Mouse (Mus musculus): Measurements from ENCODE around the gene Dach1. TPM values are rescaled to one million over a fixed set of nuclear protein-coding genes. Genes with fewer than 3 reads are reported as not detected.

Dach1 gene
- total and polyA plus RNA-seq, 3 experiments = not detected

GRCm38 (mm10) chr14:98155725-98156392, 13.7 kb downstream of the Dach1 start:
- DNase-seq (ENCODE audit: low read depth, low spot score) = no peak
- H3K27me3 ChIP-seq (ENCODE audit: control insufficient read depth in 1 of 2, insufficient read depth in 2 of 2, low read length in 2 of 2) = no peaks in the 10 kb centered on the region
- no peak for TF ChIP-seq CHD1 (IDR thresholded peaks at IDR 0.05; ENCODE audit: low read depth, low read length)
- TF ChIP-seq ZC3H11A (IDR thresholded peaks at IDR 0.05; ENCODE audit: low read depth, low read length) = no peak
- TF ChIP-seq MEF2A (IDR thresholded peaks at IDR 0.05; ENCODE audit: extremely low read depth, insufficient replicate concordance, low read depth, low read length, poor library complexity, severe bottlenecking) = no peak
- no peak for TF ChIP-seq EP300 (IDR thresholded peaks at IDR 0.05; ENCODE audit: low read depth in 1 of 2, low read length in 2 of 2)
- no peak for TF ChIP-seq ETS1 (IDR thresholded peaks at IDR 0.05; ENCODE audit: low read depth, low read length)
- TF ChIP-seq NRF1 (IDR thresholded peaks at IDR 0.05; ENCODE audit: insufficient read depth, low read depth, low read length, poor library complexity, severe bottlenecking) = no peak
- TF ChIP-seq MYC (IDR thresholded peaks at IDR 0.05; ENCODE audit: low read depth, low read length) = no peak
- no peak for TF ChIP-seq USF2 (IDR thresholded peaks at IDR 0.05; ENCODE audit: borderline replicate concordance in 1 of 2, insufficient read depth in 1 of 2, low read depth in 1 of 2, low read length in 2 of 2)
- no peak for TF ChIP-seq HCFC1 (IDR thresholded peaks at IDR 0.05; ENCODE audit: low read depth, low read length)
- TF ChIP-seq GABPA (IDR thresholded peaks at IDR 0.05; ENCODE audit: low read depth, low read length) = no peak
- no peak for TF ChIP-seq ZNF384 (IDR thresholded peaks at IDR 0.05; ENCODE audit: low read depth, low read length)
- TF ChIP-seq UBTF (IDR thresholded peaks at IDR 0.05; ENCODE audit: borderline replicate concordance, insufficient read depth, low read depth, low read length) = no peak
- no peak for TF ChIP-seq POLR2AphosphoS2 (IDR thresholded peaks at IDR 0.05; ENCODE audit: low read length)
- no peak for TF ChIP-seq MAFK (IDR thresholded peaks at IDR 0.05; ENCODE audit: borderline replicate concordance, low read depth, low read length)
- TF ChIP-seq TAL1 (IDR thresholded peaks at IDR 0.05; ENCODE audit: low read length) = no peak
- no peak for TF ChIP-seq RCOR1 (IDR thresholded peaks at IDR 0.05; ENCODE audit: low read depth, low read length)
- no peak overlapping the region for H3K4me3 ChIP-seq (ENCODE audit: control insufficient read depth in 1 of 2, insufficient read depth in 1 of 2, low read depth in 2 of 2, low read length in 2 of 2)
- H3K9me3 ChIP-seq (replicated peaks; ENCODE audit: insufficient read depth, low read length) = no peaks in the 10 kb centered on the region
- no peak overlapping the region for H3K27ac ChIP-seq (ENCODE audit: control insufficient read depth, low read depth, low read length)
- no peaks in the 10 kb centered on the region for H3K4me1 ChIP-seq (ENCODE audit: control insufficient read depth in 1 of 2, insufficient read depth in 2 of 2, low read length in 2 of 2)
- no peak overlapping the region for H3K9ac ChIP-seq (ENCODE audit: control insufficient read depth, low read depth, low read length, poor library complexity, severe bottlenecking)
- H3K79me2 ChIP-seq (ENCODE audit: control insufficient read depth, insufficient read depth, low read length, poor library complexity) = no peaks in the 10 kb centered on the region
- H3K36me3 ChIP-seq (ENCODE audit: control insufficient read depth in 1 of 2, insufficient read depth in 2 of 2, low read length in 2 of 2) = no peaks in the 10 kb centered on the region

- H3K9ac ChIP-seq (ENCODE audit: control insufficient read depth, low read depth, low read length, poor library complexity, severe bottlenecking) = no peak overlapping the region
- no peaks in the 10 kb centered on the region for H3K36me3 ChIP-seq (ENCODE audit: control insufficient read depth in 1 of 2, insufficient read depth in 2 of 2, low read length in 2 of 2)
- no peak overlapping the region for H3K4me3 ChIP-seq (ENCODE audit: control insufficient read depth in 1 of 2, insufficient read depth in 1 of 2, low read depth in 2 of 2, low read length in 2 of 2)
- no peaks in the 10 kb centered on the region for H3K4me1 ChIP-seq (ENCODE audit: control insufficient read depth in 1 of 2, insufficient read depth in 2 of 2, low read length in 2 of 2)
- TF ChIP-seq TAL1 (IDR thresholded peaks at IDR 0.05; ENCODE audit: low read length) (no peak), ZKSCAN1 (IDR thresholded peaks at IDR 0.05; ENCODE audit: low read depth, low read length) (no peak), POLR2AphosphoS5 (IDR thresholded peaks at IDR 0.05; ENCODE audit: borderline replicate concordance, low read depth, low read length) (no peak), USF2 (IDR thresholded peaks at IDR 0.05; ENCODE audit: borderline replicate concordance in 1 of 2, insufficient read depth in 1 of 2, low read depth in 1 of 2, low read length in 2 of 2) (no peak), MEF2A (IDR thresholded peaks at IDR 0.05; ENCODE audit: extremely low read depth, insufficient replicate concordance, low read depth, low read length, poor library complexity, severe bottlenecking) (no peak), MYB (IDR thresholded peaks at IDR 0.05; ENCODE audit: low read depth, low read length) (no peak), TBP (IDR thresholded peaks at IDR 0.05; ENCODE audit: low read depth, low read length) (no peak), SMC3 (IDR thresholded peaks at IDR 0.05; ENCODE audit: low read depth, low read length) (no peak), E2F4 (IDR thresholded peaks at IDR 0.05; ENCODE audit: borderline replicate concordance, low read depth, low read length) (no peak), MYC (IDR thresholded peaks at IDR 0.05; ENCODE audit: low read depth, low read length) (no peak), MAFK (IDR thresholded peaks at IDR 0.05; ENCODE audit: borderline replicate concordance, low read depth, low read length) (no peak)
- no peaks in the 10 kb centered on the region for H3K79me2 ChIP-seq (ENCODE audit: control insufficient read depth, insufficient read depth, low read length, poor library complexity)
- DNase-seq (ENCODE audit: low read depth, low spot score) = no peak
- H3K27ac ChIP-seq (ENCODE audit: control insufficient read depth, low read depth, low read length) = no peak overlapping the region
- no peaks in the 10 kb centered on the region for H3K27me3 ChIP-seq (ENCODE audit: control insufficient read depth in 1 of 2, insufficient read depth in 2 of 2, low read length in 2 of 2)
- no peaks in the 10 kb centered on the region for H3K9me3 ChIP-seq (replicated peaks; ENCODE audit: insufficient read depth, low read length)
Observed at GRCm38 (mm10) chr14:98154832-98155422, 14.6 kb downstream of the Dach1 start.

Data from MEL (cell line).